Mouse (Mus musculus) T-helper 2 cell (primary cell): ENCODE measurements around the gene Shisa2.

ENCODE experiments used
- in situ Hi-C: fragments of 300-600 bp; cut with MboI, MseI; formaldehyde crosslinking; loops from one replicate; pipeline ENCODE4 v1.15.1; 2025; ENCODE audit warnings: high pct_unique_total_duplicates

The Shisa2 gene

GRCm38 (mm10) chr14:59629308-59629707 lies 4.2 kb downstream of the Shisa2 start:
- in situ Hi-C loops: loop anchor here (10.0 kb wide), 1 partner anchor 315 kb away; no protein-coding TSS in a partner anchor

GRCm38 (mm10) chr14:59630096-59630495 lies 5.0 kb downstream of the Shisa2 start:
- in situ Hi-C loops: no loop called here

- in situ Hi-C loops: no loop called here
Measured at GRCm38 (mm10) chr14:59632067-59632466, 7.0 kb downstream of the Shisa2 start.

- in situ Hi-C loops: no loop called here
Measured at GRCm38 (mm10) chr14:59633295-59633898, 8.3 kb downstream of the Shisa2 start.

- in situ Hi-C loops: no loop called here
Measured at GRCm38 (mm10) chr14:59633988-59634387, 8.9 kb downstream of the Shisa2 start.

GRCm38 (mm10) chr14:59638906-59639703 lies 14.0 kb downstream of the Shisa2 start:
- in situ Hi-C loops: no loop called here

- in situ Hi-C loops: no loop called here
Measured at GRCm38 (mm10) chr14:59641856-59642255, 16.7 kb downstream of the Shisa2 start.

- in situ Hi-C loops: no loop called here
Measured at GRCm38 (mm10) chr14:59643582-59643981, 18.5 kb downstream of the Shisa2 start.

- in situ Hi-C loops: no loop called here
Measured at GRCm38 (mm10) chr14:59644166-59644565, 19.1 kb downstream of the Shisa2 start.

- in situ Hi-C loops: no loop called here
Measured at GRCm38 (mm10) chr14:59644896-59645295, 19.8 kb downstream of the Shisa2 start.

- in situ Hi-C loops: no loop called here
Measured at GRCm38 (mm10) chr14:59646826-59647697, 22.0 kb downstream of the Shisa2 start.

- in situ Hi-C loops: no loop called here
Measured at GRCm38 (mm10) chr14:59648611-59649010, 23.5 kb downstream of the Shisa2 start.

- in situ Hi-C loops: no loop called here
Measured at GRCm38 (mm10) chr14:59649337-59649736, 24.2 kb downstream of the Shisa2 start.

GRCm38 (mm10) chr14:59656591-59656990 lies 31.5 kb downstream of the Shisa2 start:
- in situ Hi-C loops: no loop called here

GRCm38 (mm10) chr14:59657098-59657497 lies 32.0 kb downstream of the Shisa2 start:
- in situ Hi-C loops: no loop called here

- in situ Hi-C loops: no loop called here
Measured at GRCm38 (mm10) chr14:59672893-59673515, 47.9 kb downstream of the Shisa2 start.

GRCm38 (mm10) chr14:59674556-59674955 lies 49.4 kb downstream of the Shisa2 start:
- in situ Hi-C loops: no loop called here

GRCm38 (mm10) chr14:59675330-59675729 lies 50.2 kb downstream of the Shisa2 start:
- in situ Hi-C loops: no loop called here

- in situ Hi-C loops: no loop called here
Measured at GRCm38 (mm10) chr14:59677598-59678003, 52.5 kb downstream of the Shisa2 start.
